Mouse (Mus musculus): ENCODE measurements around the gene 4930449I24Rik.
"Not testable (repeated sequence)": the region's sequence is repeated elsewhere in the genome, so short reads cannot be mapped to it uniquely, and the experiment has no call there.

The 4930449I24Rik gene

GRCm38 (mm10) chr5:146502099-146502498 lies at the start of gene 4930449I24Rik:
Gene 4930449I24Rik, plus strand, starts transcription at chr5:146502399.
- DNase-seq (ENCODE audit: low spot score): not testable (repeated sequence)

- DNase-seq (ENCODE audit: low spot score): no peak
Measured at GRCm38 (mm10) chr5:146453556-146453955, 48.6 kb upstream of the 4930449I24Rik start.

GRCm38 (mm10) chr5:146461612-146462011 lies 40.6 kb upstream of the 4930449I24Rik start:
- DNase-seq (ENCODE audit: low spot score): no peak

- no peak for DNase-seq (ENCODE audit: low spot score)
Measured at GRCm38 (mm10) chr5:146466663-146467062, 35.5 kb upstream of the 4930449I24Rik start.

- no peak for DNase-seq (ENCODE audit: low spot score)
Measured at GRCm38 (mm10) chr5:146468311-146468710, 33.9 kb upstream of the 4930449I24Rik start.

GRCm38 (mm10) chr5:146470821-146471220 lies 31.4 kb upstream of the 4930449I24Rik start:
- no peak for DNase-seq (ENCODE audit: low spot score)

- DNase-seq (ENCODE audit: low spot score): no peak
Measured at GRCm38 (mm10) chr5:146471311-146471710, 30.9 kb upstream of the 4930449I24Rik start.

GRCm38 (mm10) chr5:146471821-146472220 lies 30.4 kb upstream of the 4930449I24Rik start:
- DNase-seq (ENCODE audit: low spot score): no peak

- DNase-seq (ENCODE audit: low spot score): not testable (repeated sequence)
Measured at GRCm38 (mm10) chr5:146479564-146479963, 22.6 kb upstream of the 4930449I24Rik start.

- not testable (repeated sequence) for DNase-seq (ENCODE audit: low spot score)
Measured at GRCm38 (mm10) chr5:146481665-146482064, 20.5 kb upstream of the 4930449I24Rik start, which contains the start of gene Gm6408. Gene Gm6408, plus strand, starts transcription at chr5:146481965.

- not testable (repeated sequence) for DNase-seq (ENCODE audit: low spot score)
Measured at GRCm38 (mm10) chr5:146488959-146489358, 13.2 kb upstream of the 4930449I24Rik start.

- not testable (repeated sequence) for DNase-seq (ENCODE audit: low spot score)
Measured at GRCm38 (mm10) chr5:146491063-146491462, 11.1 kb upstream of the 4930449I24Rik start, which contains the start of gene Gm6370. Gene Gm6370, plus strand, starts transcription at chr5:146491363.

GRCm38 (mm10) chr5:146513823-146514222 lies 11.6 kb downstream of the 4930449I24Rik start, which contains the start of gene Gm3402:
Gene Gm3402, plus strand, starts transcription at chr5:146514123.
- not testable (repeated sequence) for DNase-seq (ENCODE audit: low spot score)

- DNase-seq (ENCODE audit: low spot score): not testable (repeated sequence)
Measured at GRCm38 (mm10) chr5:146525501-146525900, 23.3 kb downstream of the 4930449I24Rik start, which contains the start of gene Gm3404. Gene Gm3404, plus strand, starts transcription at chr5:146525801.

GRCm38 (mm10) chr5:146537347-146537746 lies 35.1 kb downstream of the 4930449I24Rik start, which contains the start of gene Gm3409:
Gene Gm3409, plus strand, starts transcription at chr5:146537647.
- DNase-seq (ENCODE audit: low spot score): not testable (repeated sequence)

Data from ovary, postnatal 10 days (tissue).